Mouse (Mus musculus) liver, embryonic 14.5 days (tissue): ENCODE results near the gene Ppp4r4. TPM values are rescaled to one million over a fixed set of nuclear protein-coding genes. Genes with fewer than 3 reads are reported as not detected.

ENCODE experiments used
- ATAC-seq: fragments of 200-750 bp; cut with Nextera tagmentation; 2 replicates; pipeline ENCODE4 v1.8.0; 2017; ENCODE audit warnings: moderate number of reproducible peaks, mild to moderate bottlenecking, moderate library complexity; ENCODE audit not compliant: insufficient read depth
- DNase-seq, 3 experiments: peaks; one replicate each; pipeline ENCODE4 v3.0.0-alpha.2; 2012 to 2013; ENCODE audit warnings: low read depth in 3 of 3, low spot score in 3 of 3
- H3K27ac ChIP-seq: fragments of 300-500 bp; sonication (generic); 2 replicates; pipeline ENCODE4 v1.5.1; 2014; ENCODE audit warnings: moderate library complexity, mild to moderate bottlenecking, control low read depth, inconsistent platforms
- H3K27me3 ChIP-seq: fragments of 300-500 bp; sonication (generic); 2 replicates; pipeline ENCODE4 v1.6.1; 2014; ENCODE audit warnings: mild to moderate bottlenecking, low read length, moderate library complexity; ENCODE audit not compliant: control insufficient read depth, insufficient read depth
- H3K36me3 ChIP-seq: fragments of 300-500 bp; sonication (generic); replicated peaks from 2 replicates; pipeline ENCODE4 v1.6.1; 2014; ENCODE audit warnings: low read depth; ENCODE audit not compliant: control insufficient read depth, insufficient read depth
- H3K4me1 ChIP-seq, 2 experiments: fragments of 200-500 bp in 1 of 2; fragments of 300-500 bp in 1 of 2; sonication (generic) in 1 of 2; replicated peaks; 2 replicates each; pipeline ENCODE4 v1.6.1; 2012 to 2014; ENCODE audit warnings: antibody characterized with exemption in 1 of 2, inconsistent platforms in 1 of 2, low read length in 1 of 2; ENCODE audit not compliant: control insufficient read depth in 2 of 2, insufficient read depth in 2 of 2
- H3K4me2 ChIP-seq: fragments of 300-500 bp; sonication (generic); 2 replicates; pipeline ENCODE4 v1.6.1; 2014; ENCODE audit warnings: low read depth, mild to moderate bottlenecking, control low read depth, moderate library complexity
- H3K4me3 ChIP-seq, 2 experiments: fragments of 200-500 bp in 1 of 2; fragments of 300-500 bp in 1 of 2; sonication (generic) in 1 of 2; 2 replicates each; pipeline ENCODE4 v1.5.1; 2012 to 2014; ENCODE audit warnings: low read depth in 2 of 2, low read length in 2 of 2, mild to moderate bottlenecking in 2 of 2, control low read depth in 1 of 2, inconsistent platforms in 1 of 2, moderate library complexity in 1 of 2; ENCODE audit not compliant: insufficient read depth in 1 of 2
- H3K9ac ChIP-seq: fragments of 300-500 bp; sonication (generic); replicated peaks from 2 replicates; pipeline ENCODE4 v1.6.1; 2014; ENCODE audit warnings: mild to moderate bottlenecking, control low read depth, moderate library complexity
- H3K9me3 ChIP-seq: fragments of 300-500 bp; sonication (generic); 2 replicates; pipeline ENCODE4 v1.6.1; 2016; ENCODE audit warnings: low read length, mixed read lengths; ENCODE audit not compliant: control insufficient read depth
- CTCF ChIP-seq: IDR thresholded peaks from 2 replicates; pipeline ENCODE4 v1.5.1; 2016; ENCODE audit warnings: antibody characterized with exemption, low read depth, control low read depth
- EP300 ChIP-seq: IDR thresholded peaks from 2 replicates; pipeline ENCODE4 v1.6.1; 2016; ENCODE audit warnings: antibody characterized with exemption, low read depth
- WGBS: fragments of 180-500 bp; shearing (Covaris S2); extraction: QIAGEN DNeasy Blood & Tissue Kit; methylation state at CpG from one replicate; pipeline ENCODE4 v1.1.7; 2014; ENCODE audit not compliant: insufficient replicate concordance; 5-methylcytosine and 5-hydroxymethylcytosine counted together
- polyA plus RNA-seq, 2 experiments: library from polyadenylated mRNA; depleted of rRNA in 1 of 2; stranded (reverse) in 1 of 2; unstranded in 1 of 2; fragments of >200 nt; fragmentation: Nextera tagmentation in 1 of 2; extraction: Ambion mirVana in 1 of 2; gene quantifications; 2 replicates each; pipeline versions ENCODE4 v1.2.1 to v1.2.3; 2012 to 2014

Gene Ppp4r4
- polyA plus RNA-seq, 2 experiments, result 0.79 to 0.94 TPM

- no peak overlapping the region for H3K27ac ChIP-seq
- H3K4me3 ChIP-seq, result no peak overlapping the region
- no peak overlapping the region for H3K4me2 ChIP-seq
- H3K36me3 ChIP-seq, result no peaks in the 10 kb centered on the region
- TF ChIP-seq EP300, result no peak
- no peak for TF ChIP-seq CTCF
- 46% methylated on average over 4 of the region's 4 CpGs for WGBS
- ATAC-seq, result no peak
- no peaks in the 10 kb centered on the region for H3K9me3 ChIP-seq
- H3K4me1 ChIP-seq, result no peaks in the 10 kb centered on the region; a peak in 1 of 4 replicates
- no peak for DNase-seq
- H3K27me3 ChIP-seq, result no peaks in the 10 kb centered on the region
- no peak overlapping the region for H3K9ac ChIP-seq
Observed at GRCm38 (mm10) chr12:103615734-103616133, 83.7 kb downstream of the Ppp4r4 start.

DNA sequence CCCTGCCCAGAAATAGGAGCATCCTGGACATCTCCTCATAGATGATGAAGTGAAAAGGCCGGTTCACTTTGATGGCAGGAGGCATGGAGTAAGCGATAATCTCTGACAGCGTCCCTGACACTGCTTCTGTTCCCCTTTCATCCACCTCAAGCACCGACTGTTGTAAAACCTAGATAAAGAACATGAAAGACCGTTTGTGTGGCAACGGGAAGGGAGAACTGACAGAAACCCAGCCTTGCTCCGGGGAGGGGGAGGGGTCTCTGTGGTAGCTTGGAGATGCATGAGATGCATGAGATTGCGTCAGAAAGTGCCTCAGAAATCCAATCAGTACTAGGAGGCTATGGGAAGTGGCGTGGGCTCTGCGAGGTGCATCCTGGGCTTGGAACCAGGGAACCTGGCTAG is 84.8 kb downstream of the Ppp4r4 start:
- WGBS, result 52% methylated on average over 10 of the region's 10 CpGs
- Histone ChIP-seq H3K27ac (no peak overlapping the region), H3K27me3 (no peaks in the 10 kb centered on the region), H3K4me3 (no peak overlapping the region), H3K9ac (no peak overlapping the region), H3K9me3 (no peaks in the 10 kb centered on the region), H3K4me2 (no peak overlapping the region), H3K4me1 (no peaks in the 10 kb centered on the region; a peak in 1 of 4 replicates), H3K36me3 (no peaks in the 10 kb centered on the region)
- ATAC-seq, result no peak
- DNase-seq, result no peak
- TF ChIP-seq EP300, result no peak

DNA sequence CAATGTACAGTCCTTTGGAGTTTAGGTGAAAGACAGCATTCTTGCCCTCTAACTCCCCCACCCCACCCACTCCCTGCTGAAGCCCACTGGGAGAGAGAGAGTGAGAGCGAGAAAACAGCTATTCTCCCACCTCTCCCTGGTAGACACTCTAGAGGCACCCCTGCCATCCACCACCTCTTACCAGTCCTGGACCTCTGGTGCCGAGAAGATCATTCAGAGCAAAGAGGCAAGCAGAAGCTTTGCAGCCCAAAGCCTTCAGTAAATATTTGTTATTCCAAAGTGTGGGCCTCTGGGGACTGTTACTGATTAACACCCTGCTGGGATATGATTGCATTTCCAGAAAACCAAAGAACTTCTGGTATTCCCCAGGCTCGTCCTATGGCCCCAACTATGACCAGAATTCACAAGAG is 99.1 kb downstream of the Ppp4r4 start, which contains the start of gene Serpina10:
Gene Serpina10, minus strand, starts transcription at position 242 of the 410 bp plus-strand sequence.
- peak in 2 of 3 experiments; percentile 17 to 19 for DNase-seq
- 46% methylated on average over 3 of the region's 3 CpGs for WGBS
- peak; percentile 53 for ATAC-seq
- H3K4me2 ChIP-seq, result peak within 1 kb of the TSS; percentile 41
- H3K4me3 ChIP-seq, result peak within 1 kb of the TSS; percentile 45 to 59
- no peaks in the 10 kb centered on the region for H3K36me3 ChIP-seq
- no peak for TF ChIP-seq CTCF
- TF ChIP-seq EP300, result no peak
- H3K9ac ChIP-seq, result peak within 1 kb of the TSS; percentile 31; the same call in 1 of the 2 replicates
- no peaks in the 10 kb centered on the region; the same call in 1 of the 2 replicates for H3K9me3 ChIP-seq
- H3K4me1 ChIP-seq, result peaks cover 0 to 13% of the 10 kb centered on the region in 2 experiments; a peak in 2 of 4 replicates
- H3K27ac ChIP-seq, result no peak within 1 kb of the TSS
- no peaks in the 10 kb centered on the region for H3K27me3 ChIP-seq

DNA sequence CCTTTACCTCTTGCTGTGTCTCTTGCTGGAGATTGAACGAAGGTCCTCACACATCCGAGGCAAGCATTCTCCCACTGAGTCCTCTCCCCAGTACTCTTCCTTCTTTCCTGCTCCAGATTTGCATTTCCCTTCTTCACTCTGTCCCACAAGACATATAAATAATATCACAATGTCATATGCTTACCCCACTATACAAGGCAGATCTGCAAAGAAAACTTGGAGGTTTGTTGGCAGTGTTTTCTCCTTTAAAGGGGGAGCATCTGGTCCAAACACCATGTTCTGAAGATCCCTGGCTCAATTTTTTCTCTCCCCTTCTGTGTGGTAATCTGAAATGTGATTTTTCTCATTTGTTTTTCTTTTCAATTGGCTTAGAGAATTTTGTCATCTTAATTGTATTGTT is 102.3 kb downstream of the Ppp4r4 start:
- no peak overlapping the region for H3K4me3 ChIP-seq
- TF ChIP-seq EP300 (no peak), CTCF (no peak)
- WGBS, result 41% methylated on average over 2 of the region's 2 CpGs
- H3K36me3 ChIP-seq, result no peaks in the 10 kb centered on the region
- no peaks in the 10 kb centered on the region for H3K27me3 ChIP-seq
- ATAC-seq, result no peak
- DNase-seq, result no peak
- no peak overlapping the region for H3K4me2 ChIP-seq
- H3K27ac ChIP-seq, result no peak overlapping the region
- H3K9ac ChIP-seq, result no peak overlapping the region
- H3K4me1 ChIP-seq, result peaks cover 0 to 11% of the 10 kb centered on the region in 2 experiments; a peak in 2 of 4 replicates
- no peaks in the 10 kb centered on the region; the same call in 1 of the 2 replicates for H3K9me3 ChIP-seq

- Histone ChIP-seq H3K9ac (no peak overlapping the region), H3K4me3 (no peak overlapping the region), H3K27me3 (no peaks in the 10 kb centered on the region), H3K27ac (no peak overlapping the region), H3K36me3 (no peaks in the 10 kb centered on the region), H3K4me2 (no peak overlapping the region), H3K4me1 (peaks cover 0 to 11% of the 10 kb centered on the region in 2 experiments; a peak in 2 of 4 replicates), H3K9me3 (no peaks in the 10 kb centered on the region)
- peak in 1 of 3 experiments; percentile 18 for DNase-seq
- peak; percentile 62; the same call in 1 of the 2 replicates for ATAC-seq
- WGBS, result 58% methylated on average over 2 of the region's 2 CpGs
- TF ChIP-seq EP300, result no peak
- no peak for TF ChIP-seq CTCF
Observed at GRCm38 (mm10) chr12:103635846-103636245, 103.8 kb downstream of the Ppp4r4 start.
